Mouse (Mus musculus): ENCODE measurements around the gene Kcnk16.

Gene Kcnk16

GRCm38 (mm10) chr14:20230063-20230491 lies 38.9 kb downstream of the Kcnk16 start:
- DNase-seq (ENCODE audit: low read depth): no peak

GRCm38 (mm10) chr14:20229437-20229836 lies 39.6 kb downstream of the Kcnk16 start:
- DNase-seq (ENCODE audit: low read depth): no peak

DNA sequence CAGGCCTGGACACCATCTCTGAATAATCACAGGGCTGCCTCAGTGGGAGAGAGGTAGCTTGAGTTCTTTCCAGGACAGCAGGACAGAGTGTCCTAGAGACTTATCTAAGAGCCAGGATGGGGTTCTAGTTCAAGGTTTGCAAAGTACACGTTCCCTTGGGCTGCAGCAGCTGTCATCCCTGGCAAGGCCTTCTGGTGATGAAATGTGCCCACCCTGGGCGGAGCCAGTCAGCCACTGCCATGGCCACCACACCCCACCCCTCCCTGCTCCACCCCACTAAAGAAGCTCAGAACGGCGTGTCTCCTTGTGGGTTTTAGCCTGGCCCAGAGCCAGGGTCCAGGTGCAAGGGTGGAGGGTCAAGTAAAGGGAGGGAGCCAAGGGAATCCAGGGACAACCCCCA lies 40.7 kb downstream of the Kcnk16 start:
- DNase-seq (ENCODE audit: low read depth): no peak

GRCm38 (mm10) chr14:20226982-20227381 lies 42.0 kb downstream of the Kcnk16 start:
- DNase-seq (ENCODE audit: low read depth): no peak

GRCm38 (mm10) chr14:20226488-20226887 lies 42.5 kb downstream of the Kcnk16 start:
- DNase-seq (ENCODE audit: low read depth): no peak

DNA sequence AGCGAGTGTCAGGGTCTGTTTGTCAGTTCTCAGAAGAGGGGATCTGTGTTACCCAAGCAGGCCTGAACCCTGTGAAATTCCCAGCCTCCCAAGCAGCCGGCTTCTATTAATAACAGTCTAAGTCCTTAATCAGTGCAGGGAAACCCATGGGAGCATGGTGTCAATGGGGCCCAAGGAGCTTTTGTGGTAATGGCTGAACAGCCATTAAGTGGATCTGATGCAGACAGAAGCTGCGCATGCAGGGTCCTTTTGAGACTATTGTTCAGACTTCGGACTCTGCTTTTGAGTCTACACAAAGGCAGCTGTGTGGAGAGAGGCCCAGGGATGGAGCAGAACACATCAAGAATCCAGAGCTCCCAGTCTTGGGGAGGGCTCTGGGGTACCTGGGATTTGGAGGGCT lies 43.5 kb downstream of the Kcnk16 start:
- DNase-seq (ENCODE audit: low read depth): no peak

DNA sequence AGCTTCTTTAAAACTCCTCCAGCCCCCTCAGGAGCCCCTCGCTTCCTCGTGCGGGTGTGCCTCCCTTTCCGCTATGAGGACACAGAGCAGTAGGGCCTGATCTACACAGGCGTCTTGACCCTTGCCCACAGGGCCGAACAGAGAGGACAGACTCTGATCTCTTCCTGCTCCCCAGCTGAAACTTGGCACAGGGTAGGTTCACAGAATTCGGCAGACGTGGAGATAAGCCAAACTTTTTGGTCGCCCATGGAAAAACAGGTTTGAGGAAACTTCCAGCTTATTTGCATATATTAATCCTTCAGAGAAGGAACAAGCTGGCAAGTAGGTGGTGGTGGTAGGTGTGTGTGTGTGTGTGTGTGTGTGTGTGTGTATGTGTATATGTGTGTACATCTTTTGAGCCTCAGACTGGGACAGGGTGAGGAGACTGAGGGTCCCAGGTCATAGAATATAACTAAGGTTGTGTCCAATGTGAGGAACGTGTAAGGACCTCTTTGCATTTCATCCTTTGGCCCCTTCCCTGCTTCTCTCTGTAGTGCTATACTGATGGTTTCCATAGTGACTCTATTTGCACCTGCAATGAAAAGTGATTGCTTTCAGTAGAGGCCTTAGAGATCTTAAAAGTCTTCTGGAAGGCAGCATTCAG lies 44.3 kb downstream of the Kcnk16 start:
- no peak for DNase-seq (ENCODE audit: low read depth)

- DNase-seq (ENCODE audit: low read depth): no peak
Observed at GRCm38 (mm10) chr14:20224163-20224562, 44.8 kb downstream of the Kcnk16 start.

DNA sequence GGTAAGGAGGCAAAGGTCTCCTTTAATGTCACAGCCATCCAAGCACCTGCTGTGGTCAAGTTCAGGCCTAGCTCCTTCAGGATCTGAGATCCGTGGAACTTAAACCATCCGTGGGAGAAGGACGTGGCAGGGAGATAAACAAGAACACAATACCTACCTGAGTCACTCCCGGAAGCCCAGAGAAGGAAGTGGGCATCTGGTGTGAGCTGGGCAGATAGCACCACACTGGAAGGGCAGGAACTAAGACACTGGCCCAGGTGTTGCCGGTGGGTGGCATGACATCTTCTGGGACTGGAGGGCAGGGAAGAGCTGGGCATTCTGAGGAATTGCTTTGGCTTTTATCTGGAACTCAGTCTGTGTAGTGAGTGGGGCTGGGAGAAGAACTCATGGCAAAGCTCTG lies 45.7 kb downstream of the Kcnk16 start:
- DNase-seq (ENCODE audit: low read depth): no peak

- DNase-seq (ENCODE audit: low read depth): no peak
Observed at GRCm38 (mm10) chr14:20221083-20221482, 47.9 kb downstream of the Kcnk16 start.

DNA sequence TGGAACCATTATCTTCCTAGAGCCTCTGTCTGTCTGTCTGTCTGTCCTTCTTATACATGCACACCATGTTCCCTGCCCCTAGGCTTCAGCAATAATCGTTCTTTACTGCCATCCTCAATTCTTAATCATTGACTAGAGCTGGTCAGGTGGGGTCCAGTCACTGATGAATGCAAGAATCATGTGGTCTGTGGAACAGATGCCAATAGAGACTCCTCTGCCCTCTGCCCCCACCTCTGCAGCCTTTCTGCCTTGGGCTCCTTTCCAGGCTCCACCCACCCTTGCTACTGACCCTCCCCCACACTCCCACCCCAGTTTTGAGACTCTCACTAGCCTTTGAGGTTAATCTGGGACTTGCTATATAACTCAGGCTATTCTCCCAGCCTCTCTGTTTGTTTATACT lies 49.1 kb downstream of the Kcnk16 start:
- DNase-seq (ENCODE audit: low read depth): no peak

DNA sequence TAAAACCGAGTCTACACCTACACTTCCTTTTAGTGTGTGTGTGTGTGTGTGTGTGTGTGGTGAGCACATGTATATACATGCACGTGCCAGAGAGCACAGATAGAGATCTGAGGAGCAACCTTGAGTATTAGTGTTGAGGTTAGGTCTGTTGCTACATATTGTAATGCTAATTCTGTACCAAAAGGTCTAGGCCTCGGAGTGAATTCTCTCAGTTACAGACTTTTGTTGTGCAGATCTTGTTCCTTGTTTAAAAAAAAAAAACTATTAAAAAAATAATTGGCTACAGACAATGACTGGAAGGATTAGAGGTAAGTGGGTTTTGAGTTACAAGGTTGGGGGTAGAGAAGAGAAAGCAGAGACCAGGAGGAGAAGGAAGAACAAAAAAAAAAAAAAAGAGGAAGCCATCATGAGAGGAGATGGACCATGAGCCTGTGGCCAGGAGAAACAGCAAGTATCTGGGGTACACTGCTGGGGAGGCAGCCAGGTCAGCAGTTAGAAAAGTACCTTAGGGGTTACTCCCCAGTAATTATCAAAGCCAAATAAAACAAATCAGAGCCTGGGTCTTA lies 51.6 kb downstream of the Kcnk16 start:
- no peak for DNase-seq (ENCODE audit: low read depth)

DNA sequence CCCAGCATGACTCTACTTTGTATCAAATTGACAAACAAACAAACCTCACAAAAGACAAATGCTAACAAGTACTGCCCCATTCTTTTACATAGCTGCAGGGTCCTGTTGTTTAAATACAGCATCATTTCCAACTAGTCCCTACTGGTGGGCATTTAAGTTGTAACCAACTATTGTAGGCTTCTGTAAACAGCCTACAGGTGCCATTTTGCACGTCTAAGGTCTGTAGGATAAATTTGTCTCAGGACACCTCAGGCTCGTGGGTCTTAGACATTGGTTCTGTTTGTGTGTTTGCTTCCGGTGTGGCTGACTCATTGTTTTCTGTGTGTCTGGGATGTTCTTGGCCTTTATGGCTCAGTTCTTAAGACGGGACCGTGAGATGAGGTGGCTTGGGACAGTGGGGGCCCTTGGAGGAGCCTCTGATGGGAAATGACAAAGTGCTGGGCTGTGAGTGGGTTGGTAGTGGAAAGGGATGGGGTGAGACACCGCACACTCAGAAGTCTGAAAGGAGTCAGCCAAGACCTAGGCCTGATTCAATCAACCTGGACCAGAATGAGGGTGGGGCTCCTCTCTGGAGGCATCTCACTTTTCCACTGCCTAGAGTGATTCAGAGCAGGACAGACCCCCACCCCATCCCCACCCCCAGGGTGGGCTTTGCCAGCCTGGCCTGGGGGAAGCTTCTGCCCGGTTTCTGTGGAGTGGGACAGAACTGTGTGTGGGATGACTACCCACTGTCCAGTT lies 52.3 kb downstream of the Kcnk16 start:
- no peak for DNase-seq (ENCODE audit: low read depth)

- DNase-seq (ENCODE audit: low read depth): no peak
Observed at GRCm38 (mm10) chr14:20215826-20216225, 53.2 kb downstream of the Kcnk16 start.

DNA sequence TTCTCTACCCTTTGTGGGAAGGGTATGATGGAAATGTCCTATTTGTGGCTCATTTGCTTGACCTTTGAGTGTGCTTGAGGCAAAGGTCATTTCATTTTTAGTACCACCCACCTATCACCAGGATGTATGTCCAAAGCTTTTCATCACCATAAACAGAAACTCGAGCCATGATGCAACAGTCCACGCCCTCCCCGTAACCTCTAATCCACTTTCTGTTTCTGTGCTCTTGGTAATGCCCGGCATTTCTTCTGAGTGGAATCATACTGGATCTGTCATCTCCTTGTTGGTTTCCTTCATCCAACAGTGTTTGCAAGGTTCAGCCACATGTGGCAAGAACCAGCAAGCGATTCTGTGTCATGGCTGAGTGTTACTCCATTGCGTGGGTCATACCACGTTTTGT lies 54.9 kb downstream of the Kcnk16 start:
- no peak for DNase-seq (ENCODE audit: low read depth)

DNA sequence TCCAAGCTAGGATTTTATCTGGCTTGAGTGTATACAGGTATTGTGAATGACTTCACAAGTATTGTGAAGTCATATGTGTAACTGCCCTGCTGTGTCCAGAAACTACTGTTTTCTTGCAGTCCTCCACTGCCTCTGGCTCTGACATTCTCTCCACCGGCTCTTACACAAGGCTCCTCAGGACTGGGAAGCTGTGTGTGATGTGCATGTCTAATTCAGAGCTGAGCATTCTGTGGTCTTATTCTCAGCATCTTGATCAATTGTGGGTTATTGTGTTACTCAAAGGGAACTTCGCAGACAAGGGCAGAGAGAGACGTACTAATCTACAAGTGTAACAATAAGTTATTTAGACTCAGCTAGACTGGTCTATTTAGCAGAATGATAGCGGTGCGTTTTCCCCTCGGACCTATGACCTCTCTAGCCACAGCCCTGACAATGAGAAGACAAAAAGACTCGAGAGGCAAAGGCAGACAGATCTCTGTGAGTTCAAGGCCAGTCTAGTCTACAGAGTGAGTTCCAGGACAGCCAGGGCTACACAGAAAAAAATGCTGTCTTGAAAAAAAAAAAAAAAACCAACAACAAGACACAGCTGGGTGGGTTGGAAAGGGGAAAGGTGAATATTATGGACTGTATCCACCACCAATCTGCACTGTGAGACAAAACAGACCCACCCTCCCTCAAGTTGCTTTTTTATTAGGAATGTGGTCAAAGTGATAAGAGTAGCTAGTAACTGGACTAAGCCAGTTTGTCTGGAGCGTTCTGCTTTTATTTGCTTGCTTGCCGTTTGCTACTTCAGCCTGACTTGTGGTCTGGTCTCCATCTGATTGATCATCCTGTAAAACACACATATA lies 57.0 kb downstream of the Kcnk16 start:
- no peak for DNase-seq (ENCODE audit: low read depth)
